Mouse (Mus musculus) megakaryocyte, embryonic 14.5 days (primary cell): ENCODE data around the gene 4931429L15Rik.

Source experiments
- FLI1 ChIP-seq: IDR thresholded peaks from 2 replicates; pipeline ENCODE4 v1.6.1; 2012; ENCODE audit warnings: low read length, inconsistent platforms, mixed read lengths
- GATA1 ChIP-seq: IDR thresholded peaks from 3 replicates; pipeline ENCODE4 v1.6.1; 2012; ENCODE audit warnings: mixed read lengths, low read length, inconsistent platforms, borderline replicate concordance

DNA sequence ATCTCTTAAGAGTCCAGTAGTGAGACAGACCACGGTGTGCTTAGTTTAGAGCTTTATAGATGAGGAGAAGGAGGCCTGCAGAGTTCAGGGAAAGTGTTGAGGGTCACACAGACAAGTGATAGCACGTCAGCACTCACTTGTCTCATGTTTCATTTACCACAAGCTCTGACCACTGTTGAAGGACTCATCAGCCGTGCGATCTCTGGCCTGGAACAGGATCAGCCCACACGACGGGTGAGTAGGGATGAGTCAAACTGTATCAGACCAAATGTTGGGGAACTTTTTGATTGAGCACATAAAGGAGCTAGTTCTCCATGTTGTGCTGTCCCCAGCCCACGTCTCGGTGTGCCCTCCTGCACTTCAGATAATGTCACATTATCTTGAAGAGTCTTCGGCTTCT lies 45.3 kb downstream of the 4931429L15Rik start:
- TF ChIP-seq GATA1 (no peak), FLI1 (no peak)
